Mouse (Mus musculus) embryo, embryonic 9.5 days (tissue): ENCODE results near the gene B4galnt4.
A peak's percentile ranks its signal among the peaks of the same experiment; 100 is the strongest.
"Not testable (repeated sequence)": the region's sequence is repeated elsewhere in the genome, so short reads cannot be mapped to it uniquely, and the experiment has no call there.

Experiments
- DNase-seq: peaks from one replicate; pipeline ENCODE4 v3.0.0-alpha.2; 2017; ENCODE audit errors: extremely low spot score

Gene B4galnt4

DNA sequence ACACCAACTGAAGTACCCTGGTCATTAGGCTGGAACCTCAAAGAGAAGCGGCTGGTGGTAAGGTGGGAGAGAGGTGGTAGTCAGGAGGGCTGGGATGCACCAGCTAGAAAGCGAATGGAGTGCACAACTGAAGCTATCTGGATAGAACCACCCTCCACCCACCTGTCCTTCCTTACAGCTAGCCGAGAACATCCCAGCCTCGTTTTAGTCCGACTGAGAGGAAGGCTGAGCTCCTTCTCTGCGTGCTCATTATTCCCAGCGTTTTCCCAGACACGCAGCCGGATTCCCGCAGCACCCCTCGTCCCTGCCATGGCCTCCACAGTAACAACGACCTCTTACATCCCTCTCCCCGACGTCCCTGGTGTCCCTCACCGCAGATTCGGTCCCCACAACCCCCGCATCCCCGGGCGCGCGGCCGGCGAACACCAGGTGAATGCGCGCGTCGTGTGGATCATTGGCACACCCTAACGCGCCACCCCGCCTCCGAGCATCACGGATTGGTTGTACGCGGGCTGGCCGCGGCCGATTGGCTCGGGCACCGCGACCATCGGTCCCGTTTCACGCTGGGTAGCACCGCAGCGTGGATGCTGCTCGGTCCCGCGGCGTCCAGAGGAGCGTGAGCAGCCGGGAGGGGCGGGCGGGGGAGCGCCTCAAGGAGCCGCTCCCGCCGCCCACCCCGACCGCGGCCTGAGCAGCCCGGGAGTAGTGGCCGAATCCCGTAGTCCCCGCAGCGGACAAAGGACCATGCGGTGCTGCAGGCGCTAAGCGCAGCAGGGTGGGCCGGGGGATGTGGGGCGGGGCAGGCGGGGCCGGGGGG, at the start of gene B4galnt4:
B4galnt4 (plus strand) TSS at position 679 of the 817 bp plus-strand sequence.
- peak; percentile 86 for DNase-seq

DNA sequence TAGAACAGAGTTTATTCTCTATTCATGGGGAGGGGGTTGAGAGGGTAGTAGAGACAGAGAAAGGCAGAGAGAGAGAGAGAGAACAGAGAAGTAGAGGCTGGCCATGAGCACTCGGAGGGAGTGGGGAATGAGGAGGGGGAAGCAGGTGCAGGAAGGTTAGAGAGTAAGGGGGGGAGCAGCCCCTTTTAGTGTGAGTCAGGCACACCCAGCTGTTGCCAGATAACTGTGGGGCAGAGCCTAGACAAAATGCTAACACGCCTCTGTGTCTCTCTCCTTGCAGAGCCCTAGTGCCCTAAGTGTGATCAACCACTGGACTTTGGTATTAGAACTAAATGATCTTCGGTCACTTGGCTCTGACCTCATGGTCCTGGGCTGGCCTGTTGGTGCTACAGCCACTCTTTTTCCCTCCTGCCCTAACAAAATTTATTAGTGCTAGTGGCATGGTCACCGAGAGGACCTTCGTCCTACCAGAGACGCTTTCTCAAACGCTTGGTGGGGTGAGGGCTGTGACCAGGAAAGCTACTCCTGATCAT, 49.6 kb upstream of the B4galnt4 start:
- DNase-seq: no peak

- no peak for DNase-seq
Observed at GRCm38 (mm10) chr7:141016707-141017697, 43.9 kb upstream of the B4galnt4 start.

DNA sequence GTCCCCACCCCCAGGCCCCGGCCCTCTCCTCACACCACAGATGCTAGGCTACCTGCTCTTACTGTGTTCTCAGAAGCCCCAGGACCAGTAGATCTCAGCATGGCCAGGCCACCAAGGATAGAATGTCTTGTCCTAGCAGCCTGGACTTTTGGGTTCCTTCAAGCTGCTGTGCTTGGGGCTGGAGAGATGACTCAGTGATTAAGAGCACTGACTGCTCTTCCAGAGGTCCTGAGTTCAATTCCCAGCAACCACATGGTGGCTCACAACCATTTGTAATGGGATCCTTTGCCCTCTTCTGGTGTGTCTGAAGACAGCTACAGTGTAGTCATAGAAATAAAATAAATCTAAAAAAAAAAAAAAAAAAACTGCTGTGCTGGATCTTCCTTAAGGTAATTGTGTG, 43.1 kb upstream of the B4galnt4 start, which contains the start of gene Ifitm6:
Ifitm6 (minus strand) TSS at position 101 of the 400 bp plus-strand sequence.
- DNase-seq: not testable (repeated sequence)

DNA sequence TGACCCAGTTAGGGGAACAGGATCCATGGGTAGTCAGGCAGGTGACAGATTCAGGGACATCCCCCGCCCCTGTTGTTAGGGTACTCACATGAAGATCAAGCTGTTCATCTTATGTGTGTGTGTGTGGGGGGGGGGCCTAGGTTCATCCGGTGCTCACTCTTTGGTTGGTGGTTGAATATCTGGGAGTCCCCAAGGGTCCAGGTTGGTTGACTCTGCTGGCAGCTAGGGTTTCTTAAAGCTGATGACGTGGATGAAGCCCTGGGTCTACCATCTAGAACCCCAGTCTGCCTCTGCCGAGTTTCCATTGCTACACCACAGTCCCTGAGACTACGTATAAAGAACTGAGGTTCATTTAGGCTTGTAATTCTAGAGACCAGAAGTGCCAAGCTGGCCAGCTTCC, 41.9 kb upstream of the B4galnt4 start:
- no peak for DNase-seq

- no peak for DNase-seq
Observed at GRCm38 (mm10) chr7:141021489-141022449, 39.1 kb upstream of the B4galnt4 start.

DNA sequence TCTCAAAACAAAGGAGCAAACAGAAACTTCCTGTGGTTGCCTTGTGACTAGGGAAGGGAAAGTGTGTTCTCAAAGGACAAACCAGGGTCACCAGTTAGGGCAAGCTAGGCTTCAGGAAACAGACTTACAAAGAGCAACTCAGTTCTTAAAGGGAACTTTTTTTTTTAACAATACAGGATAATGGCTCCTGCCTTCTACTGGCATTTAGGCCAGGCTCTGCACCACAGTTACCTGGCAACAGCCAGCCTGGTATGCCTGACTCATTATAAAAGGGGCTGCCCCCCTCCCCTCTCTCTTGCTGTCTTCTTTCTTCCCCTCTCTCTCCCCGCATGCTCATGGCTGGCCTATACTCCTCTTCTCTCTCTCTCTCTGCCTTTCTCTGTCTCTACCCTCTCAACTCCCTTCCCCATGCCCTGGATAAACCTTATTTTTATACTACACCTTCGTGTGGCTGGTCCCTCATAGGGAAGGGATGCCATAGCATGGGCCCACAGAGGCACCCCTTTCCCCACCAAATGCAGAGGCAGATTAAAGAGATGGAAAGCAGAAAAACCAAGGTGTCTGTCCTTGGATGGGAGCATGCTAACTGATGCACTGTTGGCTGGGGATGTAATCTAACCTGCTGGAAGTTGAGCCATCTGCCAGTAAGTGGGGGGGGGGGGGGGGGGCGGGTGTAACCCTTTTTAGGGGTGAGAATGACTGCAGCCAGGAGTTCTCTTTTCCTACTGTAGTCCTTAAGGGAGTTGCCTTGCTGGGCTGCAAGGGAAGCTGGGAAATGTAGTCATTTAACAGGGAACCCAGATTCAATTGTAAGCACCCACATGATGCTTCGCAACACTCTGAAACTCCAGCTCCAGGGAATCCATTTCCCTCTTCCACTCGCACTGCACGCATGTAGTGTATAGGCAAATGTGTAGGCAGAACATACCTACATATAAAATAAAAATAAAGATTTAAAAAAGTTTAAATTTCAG, 35.8 kb upstream of the B4galnt4 start:
- DNase-seq: peak; percentile 61

DNA sequence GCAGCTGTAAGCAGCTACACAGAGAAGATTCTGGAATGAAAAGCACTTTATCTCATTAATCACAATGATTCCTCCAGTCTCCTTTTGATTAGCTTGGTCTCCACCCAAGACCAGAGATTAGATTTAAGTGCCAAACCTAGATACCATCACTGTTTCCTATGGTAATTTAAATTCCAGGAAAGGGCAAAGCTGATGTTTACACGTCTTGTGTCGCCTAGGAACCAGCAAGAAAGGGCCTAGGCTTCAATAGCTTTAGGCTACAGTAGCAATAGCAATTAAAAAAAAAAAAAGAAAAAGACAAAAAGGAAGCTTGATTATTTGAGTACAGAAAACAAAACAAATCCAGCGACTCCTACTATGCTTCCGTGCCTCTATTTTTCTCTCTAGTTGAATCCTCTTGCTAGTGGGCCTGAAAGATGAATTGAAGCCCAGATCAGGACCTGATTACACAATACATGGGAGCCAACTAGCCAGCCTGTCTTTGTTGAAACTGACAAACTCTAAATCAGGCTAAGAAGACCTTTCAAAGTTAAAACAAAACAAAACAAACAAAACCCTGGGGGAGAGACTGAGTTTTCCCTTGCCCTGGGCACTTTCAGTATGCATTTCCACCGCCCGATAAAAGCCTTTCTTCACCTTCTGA, 34.7 kb upstream of the B4galnt4 start:
- DNase-seq: no peak

GRCm38 (mm10) chr7:141026740-141027098, 34.2 kb upstream of the B4galnt4 start:
- DNase-seq: peak; percentile 34

DNA sequence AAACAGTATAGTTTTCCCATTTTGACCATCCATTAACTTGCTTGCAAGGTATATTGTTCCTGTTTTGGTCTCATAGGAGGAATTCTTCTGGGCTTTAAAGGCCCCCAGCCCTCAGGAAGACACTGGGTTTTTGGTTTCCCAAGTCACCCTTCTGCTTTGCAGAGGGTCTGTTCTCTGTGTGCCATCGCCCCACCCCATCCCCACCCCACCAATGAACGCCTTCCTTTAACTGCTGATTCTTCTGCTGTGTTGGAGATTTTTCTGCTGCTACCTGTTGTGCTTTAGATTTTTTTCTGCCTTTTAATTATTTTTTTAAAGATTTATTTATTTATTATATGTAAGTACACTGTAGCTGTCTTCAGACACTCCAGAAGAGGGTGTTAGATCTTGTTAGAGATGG, 32.1 kb upstream of the B4galnt4 start, which contains the start of gene Gm17387:
Gm17387 (plus strand) TSS at position 301 of the 400 bp plus-strand sequence.
- no peak for DNase-seq

DNA sequence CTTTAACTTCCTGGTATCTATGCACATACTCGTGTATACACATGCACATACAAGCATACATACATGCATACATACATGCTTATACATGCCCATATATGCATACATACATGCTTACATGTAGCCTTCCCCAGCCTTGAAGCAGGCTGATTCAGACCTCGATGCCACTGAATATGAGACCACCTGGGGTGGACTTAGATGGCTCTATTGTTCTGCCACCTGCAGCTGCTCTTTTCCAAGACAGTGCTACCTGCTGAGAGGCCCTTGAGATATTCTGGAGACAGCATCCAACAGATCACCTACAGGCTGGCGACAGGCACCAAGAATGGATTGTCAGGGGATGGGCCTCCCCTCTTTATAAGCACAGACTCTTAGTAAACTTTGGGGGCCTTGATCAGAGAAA, 30.5 kb upstream of the B4galnt4 start:
- DNase-seq: no peak

DNA sequence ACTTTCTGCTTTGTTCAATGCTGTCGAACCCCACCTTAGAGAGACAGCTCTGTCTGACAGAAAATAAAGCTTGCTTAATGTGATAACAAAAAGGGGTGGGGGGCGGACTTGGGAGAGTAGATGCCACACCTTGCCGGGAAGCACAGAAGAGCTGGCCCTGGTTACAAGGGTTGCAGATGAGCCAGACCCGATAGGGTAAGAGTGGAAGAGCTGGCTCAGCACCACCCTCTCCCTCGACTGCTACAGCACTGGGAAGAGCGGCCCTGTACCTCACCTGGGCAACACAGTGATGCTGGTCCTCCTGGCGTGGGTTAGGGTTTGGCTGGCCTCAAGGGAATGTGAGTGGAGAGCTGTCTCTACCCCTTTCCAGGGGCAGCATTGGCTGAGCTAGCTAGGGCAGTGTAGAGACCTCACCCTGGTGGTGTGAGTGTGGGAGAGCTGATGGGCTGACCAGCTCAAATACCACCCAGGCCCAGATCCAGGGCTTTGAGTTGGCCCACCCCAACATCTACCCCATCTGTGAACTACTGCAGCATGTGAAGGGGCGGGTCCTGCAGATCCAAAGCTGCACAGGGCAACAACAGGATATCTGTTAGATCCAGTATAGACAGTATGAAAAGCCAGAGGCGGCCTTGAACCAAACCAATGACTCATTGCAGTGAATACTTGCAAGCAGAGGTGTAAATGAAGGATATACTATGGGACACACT, 28.3 kb upstream of the B4galnt4 start:
- DNase-seq: no peak

GRCm38 (mm10) chr7:141036624-141037023, 24.3 kb upstream of the B4galnt4 start:
- DNase-seq: not testable (repeated sequence)

- no peak for DNase-seq
Observed at GRCm38 (mm10) chr7:141038090-141039032, 22.5 kb upstream of the B4galnt4 start.

DNA sequence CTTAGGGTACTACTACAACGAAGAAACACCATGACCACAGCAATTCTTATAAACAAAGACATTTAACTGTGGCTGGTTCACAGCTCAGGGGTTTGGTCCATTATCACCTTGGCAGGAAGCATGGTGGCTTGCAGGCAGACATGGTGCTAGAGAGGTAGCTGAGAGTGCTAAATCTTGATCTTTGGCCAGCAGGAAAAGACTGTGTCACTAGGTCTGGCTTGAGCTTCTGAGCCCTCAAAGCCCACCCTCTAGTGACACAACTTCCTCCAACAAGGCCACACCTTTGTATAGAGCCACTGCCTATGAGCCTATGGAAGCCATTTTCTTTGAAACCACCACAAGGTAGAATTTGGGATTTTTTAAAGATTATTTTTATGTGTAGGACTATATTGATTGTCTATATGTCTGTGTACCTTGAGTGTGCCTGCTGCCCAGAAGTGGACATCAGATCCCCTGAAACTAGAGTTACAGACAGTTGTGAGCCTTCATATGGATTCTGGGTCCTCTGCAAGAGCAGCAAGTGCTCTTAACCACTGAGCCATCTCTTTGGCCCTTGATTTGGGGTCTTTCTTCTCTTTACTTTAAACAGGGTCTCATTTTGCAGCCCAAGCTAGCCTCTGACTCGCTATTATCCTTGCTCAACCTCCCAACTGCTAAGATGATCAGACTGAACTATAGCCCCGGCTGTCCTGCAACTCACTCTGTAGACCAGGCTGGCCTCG, 21.4 kb upstream of the B4galnt4 start:
- DNase-seq: no peak

DNA sequence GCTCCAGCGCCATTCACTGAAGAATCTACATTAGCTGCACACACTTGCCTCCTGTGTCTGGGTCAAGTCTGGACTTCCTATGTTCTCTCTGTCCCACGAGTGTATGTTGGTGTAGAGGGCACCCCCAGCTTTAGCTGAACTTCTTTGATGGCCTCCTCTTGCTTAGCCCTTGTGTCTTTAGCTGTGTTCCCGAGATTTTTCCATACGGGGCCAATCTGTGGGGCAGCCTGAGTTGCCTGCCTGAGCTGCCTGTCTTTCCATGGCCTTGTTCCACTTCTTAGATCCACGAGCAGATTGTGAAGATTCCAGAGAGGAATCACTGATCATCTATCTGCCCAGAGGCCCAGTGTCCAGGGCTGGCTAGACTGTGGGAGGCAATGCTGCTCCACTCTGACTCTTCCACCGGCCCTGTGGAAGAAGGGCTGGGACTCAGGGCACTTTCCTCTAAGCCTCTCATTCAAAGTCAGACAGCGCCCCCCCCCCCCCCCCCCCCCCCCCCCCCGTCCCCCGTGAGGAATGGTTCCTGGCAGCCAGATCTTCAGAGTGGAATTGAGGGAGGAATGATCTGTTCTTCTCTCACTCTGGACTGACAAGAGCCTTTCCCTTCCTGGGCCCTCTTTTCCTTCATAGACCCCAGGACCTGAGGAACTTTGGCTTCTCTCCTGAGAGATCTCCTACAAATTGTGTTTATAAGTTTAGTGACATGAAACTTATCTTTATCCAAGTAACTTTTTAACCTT, 19.9 kb upstream of the B4galnt4 start:
- DNase-seq: no peak
